Mouse (Mus musculus): ENCODE results near the gene Csrnp2.

Gene Csrnp2

GRCm38 (mm10) chr15:100433234-100433633, 62.1 kb downstream of the Csrnp2 start:
- DNase-seq (ENCODE audit: inconsistent ontology term): no peak

GRCm38 (mm10) chr15:100429959-100430565, 65.2 kb downstream of the Csrnp2 start:
- no peak for DNase-seq (ENCODE audit: inconsistent ontology term)

Measured in Muller cell, postnatal 12 days (primary cell).